Mouse (Mus musculus) midbrain, embryonic 13.5 days (tissue): ENCODE measurements around the gene Lingo1. TPM values are rescaled to one million over a fixed set of nuclear protein-coding genes. Genes with fewer than 3 reads are reported as not detected.

ENCODE experiments used
- ATAC-seq: fragments of 200-750 bp; cut with Nextera tagmentation; 2 replicates; pipeline ENCODE4 v1.8.0; 2017; ENCODE audit warnings: mild to moderate bottlenecking, moderate TSS enrichment, moderate library complexity
- H3K27ac ChIP-seq: fragments of 300-500 bp; sonication (generic); 2 replicates; pipeline ENCODE4 v1.5.1; 2015; ENCODE audit warnings: inconsistent platforms, mild to moderate bottlenecking, moderate library complexity
- H3K27me3 ChIP-seq: fragments of 300-500 bp; sonication (generic); 2 replicates; pipeline ENCODE4 v1.6.1; 2015; ENCODE audit warnings: mild to moderate bottlenecking, inconsistent platforms
- H3K36me3 ChIP-seq: fragments of 300-500 bp; sonication (generic); 2 replicates; pipeline ENCODE4 v1.6.1; 2015; ENCODE audit warnings: mild to moderate bottlenecking, inconsistent platforms
- H3K4me1 ChIP-seq: fragments of 300-500 bp; sonication (generic); replicated peaks from 2 replicates; pipeline ENCODE4 v1.6.1; 2015; ENCODE audit warnings: inconsistent platforms
- H3K4me2 ChIP-seq: fragments of 300-500 bp; sonication (generic); replicated peaks from 2 replicates; pipeline ENCODE4 v1.6.1; 2015; ENCODE audit warnings: moderate library complexity, mild to moderate bottlenecking, inconsistent platforms
- H3K4me3 ChIP-seq: fragments of 300-500 bp; sonication (generic); replicated peaks from 2 replicates; pipeline ENCODE4 v1.5.1; 2015; ENCODE audit warnings: mild to moderate bottlenecking, inconsistent platforms
- H3K9ac ChIP-seq: fragments of 300-500 bp; sonication (generic); replicated peaks from 2 replicates; pipeline ENCODE4 v1.6.1; 2015; ENCODE audit warnings: mild to moderate bottlenecking, inconsistent platforms
- H3K9me3 ChIP-seq: fragments of 300-500 bp; sonication (generic); 2 replicates; pipeline ENCODE4 v1.6.1; 2016; ENCODE audit warnings: mild to moderate bottlenecking, inconsistent platforms
- WGBS: fragments of 180-500 bp; shearing (Covaris S2); methylation state at CpG from one replicate; pipeline ENCODE4 v1.1.7; 2015; 5-methylcytosine and 5-hydroxymethylcytosine counted together
- polyA plus RNA-seq: library from polyadenylated mRNA; unstranded; fragments of >200 nt; fragmentation: Nextera tagmentation; extraction: Ambion mirVana; gene quantifications from 2 replicates; pipeline ENCODE4 v1.2.1, GENCODE M21; 2015

Lingo1 gene
- polyA plus RNA-seq, 1 experiment from 2014 or later: 39.0 TPM

DNA sequence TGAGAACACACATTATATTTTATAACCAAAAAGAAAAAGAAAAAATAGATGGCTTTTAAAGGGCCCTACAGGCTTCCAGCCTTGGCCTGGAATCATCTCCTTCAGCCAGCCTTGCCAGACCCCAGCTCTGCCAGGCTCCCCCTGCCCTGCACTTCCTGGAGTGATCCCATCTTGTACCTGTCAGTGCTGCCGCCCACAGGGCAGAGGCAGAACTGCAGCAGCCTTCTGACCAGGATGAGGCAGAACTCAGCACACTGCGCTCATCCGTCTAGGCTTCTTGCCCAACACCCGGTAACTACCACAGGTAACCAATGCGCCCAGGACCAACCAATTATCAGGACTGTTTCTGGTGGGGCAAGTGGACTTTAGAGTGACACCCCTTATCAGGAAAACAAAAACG is 22.0 kb downstream of the Lingo1 start:
- Histone ChIP-seq H3K27me3 (no peaks in the 10 kb centered on the region), H3K4me1 (peaks cover 15% of the 10 kb centered on the region), H3K4me3 (no peak overlapping the region), H3K4me2 (no peak overlapping the region), H3K36me3 (no peaks in the 10 kb centered on the region), H3K27ac (no peak overlapping the region), H3K9ac (no peak overlapping the region), H3K9me3 (no peaks in the 10 kb centered on the region; the same call in 1 of the 2 replicates)
- no peak for ATAC-seq
- 49% methylated on average over 6 of the region's 6 CpGs for WGBS

DNA sequence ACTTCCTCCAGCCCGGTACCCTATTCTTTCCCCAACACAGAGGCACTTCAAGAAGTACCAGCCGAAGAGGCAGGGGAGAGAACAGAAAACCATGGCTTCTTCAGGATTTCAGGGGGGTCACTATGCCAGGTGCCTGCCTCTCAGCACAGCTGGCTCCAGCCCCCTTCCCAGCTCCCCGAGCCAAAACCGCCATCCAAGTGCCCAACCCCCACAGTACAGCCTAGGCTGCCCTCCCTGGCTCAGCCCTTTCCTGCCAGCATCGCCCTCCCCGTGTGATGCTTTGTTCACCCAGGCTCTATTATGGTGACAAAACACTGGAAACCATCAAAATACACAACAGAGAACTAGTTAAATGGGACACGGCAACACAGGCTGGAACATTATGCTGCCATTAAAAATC is 22.6 kb downstream of the Lingo1 start:
- no peak overlapping the region for H3K9ac ChIP-seq
- no peak for ATAC-seq
- no peak overlapping the region for H3K27ac ChIP-seq
- H3K36me3 ChIP-seq: no peaks in the 10 kb centered on the region
- H3K27me3 ChIP-seq: no peaks in the 10 kb centered on the region
- whole genome bisulfite sequencing: 76% methylated on average over 7 of the region's 7 CpGs
- no peaks in the 10 kb centered on the region; the same call in 1 of the 2 replicates for H3K9me3 ChIP-seq
- peaks cover 15% of the 10 kb centered on the region for H3K4me1 ChIP-seq
- no peak overlapping the region for H3K4me3 ChIP-seq
- H3K4me2 ChIP-seq: no peak overlapping the region

DNA sequence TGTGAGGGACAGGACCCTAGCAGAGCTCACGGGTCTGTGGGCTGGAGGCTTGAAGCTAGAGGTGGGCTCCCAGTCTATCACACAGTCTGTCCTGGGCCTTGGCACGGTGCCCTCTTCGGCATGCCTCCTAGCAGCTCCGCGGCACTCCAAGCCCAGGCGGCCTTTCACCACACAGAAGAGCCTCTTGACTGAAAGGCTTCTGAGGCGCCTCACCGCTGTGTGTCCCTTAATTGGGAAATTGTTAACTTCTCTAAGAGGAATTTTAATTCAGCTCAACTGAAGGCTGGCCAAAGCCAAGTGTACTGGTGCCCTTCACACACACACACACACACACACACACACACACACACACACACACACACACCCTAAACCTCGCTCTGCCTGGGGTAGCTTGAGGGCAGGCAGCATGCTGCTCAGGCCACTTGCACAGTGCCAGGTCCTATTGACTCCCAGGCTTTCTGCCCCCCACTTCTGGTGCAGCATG is 28.6 kb downstream of the Lingo1 start:
- Histone ChIP-seq H3K27ac (no peak overlapping the region), H3K4me3 (no peak overlapping the region), H3K4me1 (peaks cover 20% of the 10 kb centered on the region), H3K4me2 (no peak overlapping the region), H3K27me3 (peaks cover 11% of the 10 kb centered on the region), H3K9me3 (no peaks in the 10 kb centered on the region), H3K9ac (no peak overlapping the region), H3K36me3 (no peaks in the 10 kb centered on the region)
- ATAC-seq: peak; percentile 70
- 60% methylated on average over 9 of the region's 9 CpGs for WGBS

DNA sequence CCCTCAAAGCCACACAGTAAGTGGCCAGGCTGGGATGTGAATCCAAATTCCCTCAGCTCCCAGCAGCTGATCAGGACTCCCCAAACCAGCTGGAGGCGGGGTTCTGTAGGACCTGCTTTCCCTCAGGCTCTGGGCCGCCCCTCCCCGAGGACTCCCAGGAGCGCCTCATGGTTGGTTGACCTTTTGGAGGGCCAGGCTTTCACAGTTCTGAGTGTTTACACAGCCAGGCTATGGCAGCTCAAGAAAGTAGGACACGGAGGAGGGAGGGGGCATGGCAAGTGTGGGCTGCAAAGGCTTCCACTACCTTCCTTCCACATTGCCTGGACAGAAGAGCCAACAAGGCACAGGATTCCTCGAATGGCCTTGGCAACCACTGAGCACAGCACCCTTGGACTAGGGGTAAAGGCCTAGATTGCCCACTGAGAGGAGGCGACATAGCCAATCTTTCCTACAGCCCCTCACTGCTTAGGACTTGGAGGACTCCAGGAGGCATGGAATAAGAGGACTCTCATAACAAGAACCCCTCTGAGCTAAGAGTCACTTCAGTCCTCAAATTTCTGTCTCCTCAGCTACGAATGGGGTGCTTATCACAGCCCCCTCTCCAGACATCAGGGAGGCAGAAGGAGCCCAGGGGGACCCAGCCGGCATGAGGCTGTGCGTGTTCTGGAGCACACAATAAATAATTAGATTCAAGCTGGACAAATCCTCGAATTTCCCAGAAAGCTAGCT is 29.5 kb downstream of the Lingo1 start:
- Histone ChIP-seq H3K27me3 (peaks cover 11% of the 10 kb centered on the region), H3K27ac (no peak overlapping the region), H3K9me3 (no peaks in the 10 kb centered on the region), H3K4me1 (peaks cover 20% of the 10 kb centered on the region), H3K36me3 (no peaks in the 10 kb centered on the region), H3K4me3 (no peak overlapping the region), H3K9ac (no peak overlapping the region), H3K4me2 (no peak overlapping the region)
- ATAC-seq: no peak
- 53% methylated on average over 11 of the region's 11 CpGs for WGBS

DNA sequence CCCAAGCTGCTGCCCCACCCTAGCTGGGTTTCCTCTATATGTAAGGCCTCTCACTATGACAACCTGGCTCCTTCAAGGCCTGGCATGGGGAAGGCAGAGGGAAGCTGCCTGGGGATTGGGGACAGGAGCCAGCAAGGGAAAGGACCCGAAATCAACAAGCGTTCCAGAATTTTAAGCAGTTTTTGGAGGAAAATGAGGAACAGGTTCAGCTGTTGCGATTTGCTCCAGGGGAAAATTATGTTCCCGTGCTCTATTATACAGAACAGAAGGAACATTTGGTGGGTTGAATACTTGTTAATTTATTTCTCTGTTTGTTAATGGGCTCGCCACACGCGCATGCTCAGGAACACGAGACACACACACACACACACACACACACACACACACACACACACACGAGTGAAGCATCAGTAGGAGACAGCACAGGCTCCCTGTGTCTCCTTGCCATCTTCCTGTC is 34.1 kb downstream of the Lingo1 start:
- Histone ChIP-seq H3K4me3 (no peak overlapping the region), H3K9me3 (no peaks in the 10 kb centered on the region), H3K9ac (no peak overlapping the region), H3K4me2 (no peak overlapping the region), H3K27ac (no peak overlapping the region), H3K36me3 (no peaks in the 10 kb centered on the region), H3K27me3 (peaks cover 11% of the 10 kb centered on the region), H3K4me1 (peaks cover 20% of the 10 kb centered on the region)
- 90% methylated on average over 9 of the region's 9 CpGs for WGBS
- no peak for ATAC-seq

DNA sequence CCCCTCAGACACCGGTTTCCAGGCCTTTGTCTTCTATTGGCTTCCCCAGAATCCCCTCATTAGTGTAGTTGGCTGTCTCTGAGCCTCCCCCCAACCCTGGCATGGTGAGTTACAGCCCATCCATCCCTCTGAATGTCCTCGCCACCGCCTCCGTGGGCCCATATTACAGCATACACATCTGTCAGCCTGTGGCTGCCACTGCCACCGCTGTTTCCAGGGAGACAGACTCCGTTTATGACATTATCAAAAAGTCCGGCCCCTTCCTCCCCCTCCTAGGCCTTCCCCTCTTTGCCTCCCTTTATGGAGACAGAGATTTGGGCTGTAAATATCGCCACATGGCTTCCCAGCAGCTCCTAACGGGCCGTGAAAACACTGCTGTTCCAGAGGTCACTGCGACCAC is 38.5 kb downstream of the Lingo1 start:
- no peak overlapping the region for H3K4me3 ChIP-seq
- H3K9ac ChIP-seq: no peak overlapping the region; the same call in 1 of the 2 replicates
- peaks cover 18% of the 10 kb centered on the region for H3K4me1 ChIP-seq
- H3K4me2 ChIP-seq: no peak overlapping the region
- 44% methylated on average over 11 of the region's 11 CpGs for WGBS
- no peaks in the 10 kb centered on the region for H3K9me3 ChIP-seq
- H3K27me3 ChIP-seq: no peaks in the 10 kb centered on the region
- 0 out of 2 replicates have a peak overlapping the region, but pooled peaks have one; percentile 4 for H3K27ac ChIP-seq
- no peaks in the 10 kb centered on the region for H3K36me3 ChIP-seq
- no peak for ATAC-seq

DNA sequence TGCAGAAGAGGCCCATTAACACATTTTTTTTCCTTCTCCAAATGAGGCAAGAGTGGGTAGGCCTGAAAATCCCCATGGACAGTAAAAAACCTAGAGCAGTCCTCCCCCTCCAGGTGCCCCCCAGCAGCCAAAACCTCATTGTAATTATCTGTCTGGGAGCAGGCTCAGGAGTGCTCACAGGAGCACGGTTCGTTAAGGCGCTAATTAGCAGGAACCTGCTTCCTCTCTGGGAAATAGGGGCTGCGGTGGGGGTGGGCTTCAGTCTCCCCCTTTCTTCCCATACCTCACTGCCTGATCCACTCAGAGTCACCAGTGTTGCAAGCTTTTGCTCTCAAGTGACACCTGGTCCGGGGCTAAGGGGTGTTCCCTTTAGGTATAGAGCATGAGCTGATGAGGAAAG is 41.1 kb downstream of the Lingo1 start:
- 71% methylated on average over 5 of the region's 5 CpGs for WGBS
- no peaks in the 10 kb centered on the region for H3K9me3 ChIP-seq
- no peak overlapping the region for H3K4me3 ChIP-seq
- 0 out of 2 replicates have a peak, but pooled peaks cover 3% of the 10 kb centered on the region for H3K27me3 ChIP-seq
- no peak overlapping the region for H3K9ac ChIP-seq
- H3K27ac ChIP-seq: no peak overlapping the region
- no peak overlapping the region for H3K4me2 ChIP-seq
- peaks cover 18% of the 10 kb centered on the region for H3K4me1 ChIP-seq
- no peaks in the 10 kb centered on the region for H3K36me3 ChIP-seq
- no peak for ATAC-seq

DNA sequence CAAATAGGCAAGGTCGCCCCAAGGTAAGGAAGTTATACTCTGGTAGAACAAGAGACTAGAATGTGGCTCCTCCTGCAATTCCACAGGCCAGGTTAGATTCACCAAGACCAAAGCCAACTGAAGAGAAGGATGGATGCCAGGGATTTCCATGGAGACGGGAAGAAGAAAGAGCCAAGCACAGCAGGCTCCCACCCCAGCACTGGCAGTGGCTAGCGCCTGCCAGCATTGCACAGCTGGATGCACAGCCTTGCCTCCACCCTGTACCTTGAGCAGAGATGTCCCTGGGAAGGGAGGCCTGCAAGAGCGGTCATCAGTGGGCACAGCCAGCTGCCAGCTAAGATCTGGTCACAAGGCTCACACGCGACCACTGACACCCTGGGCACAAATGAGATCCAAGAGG is 42.9 kb downstream of the Lingo1 start:
- H3K4me2 ChIP-seq: no peak overlapping the region
- 0 out of 2 replicates have a peak, but pooled peaks cover 3% of the 10 kb centered on the region for H3K27me3 ChIP-seq
- H3K4me1 ChIP-seq: peaks cover 17% of the 10 kb centered on the region
- ATAC-seq: no peak
- no peak overlapping the region for H3K9ac ChIP-seq
- H3K27ac ChIP-seq: no peak overlapping the region
- no peak overlapping the region for H3K4me3 ChIP-seq
- 73% methylated on average over 6 of the region's 6 CpGs for WGBS
- no peaks in the 10 kb centered on the region for H3K9me3 ChIP-seq
- H3K36me3 ChIP-seq: no peaks in the 10 kb centered on the region

DNA sequence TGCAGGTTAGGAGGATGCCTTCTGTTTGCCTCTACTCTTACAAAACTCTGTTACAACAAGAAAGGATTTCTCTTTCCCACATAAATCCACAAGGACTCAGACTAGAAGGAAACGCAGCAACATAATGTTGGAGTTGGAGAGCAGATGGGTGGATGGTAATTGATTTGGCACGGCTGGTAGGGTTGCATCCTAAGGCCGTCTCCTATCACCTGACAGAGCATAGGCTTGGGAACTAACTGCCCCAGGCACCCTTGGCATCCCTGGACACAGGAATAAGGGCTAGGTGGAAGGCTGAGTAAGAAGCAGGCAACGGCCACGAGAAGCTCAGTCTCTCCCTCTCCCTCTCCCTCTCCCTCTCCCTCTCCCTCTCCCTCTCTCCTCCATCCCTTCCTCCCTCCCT is 48.2 kb downstream of the Lingo1 start:
- no peaks in the 10 kb centered on the region for H3K9me3 ChIP-seq
- H3K9ac ChIP-seq: no peak overlapping the region
- no peaks in the 10 kb centered on the region for H3K36me3 ChIP-seq
- no peak overlapping the region for H3K4me2 ChIP-seq
- ATAC-seq: no peak
- 69% methylated on average over 5 of the region's 5 CpGs for WGBS
- 0 out of 2 replicates have a peak, but pooled peaks cover 3% of the 10 kb centered on the region for H3K27me3 ChIP-seq
- no peak overlapping the region for H3K4me3 ChIP-seq
- peaks cover 16% of the 10 kb centered on the region for H3K4me1 ChIP-seq
- no peak overlapping the region for H3K27ac ChIP-seq

DNA sequence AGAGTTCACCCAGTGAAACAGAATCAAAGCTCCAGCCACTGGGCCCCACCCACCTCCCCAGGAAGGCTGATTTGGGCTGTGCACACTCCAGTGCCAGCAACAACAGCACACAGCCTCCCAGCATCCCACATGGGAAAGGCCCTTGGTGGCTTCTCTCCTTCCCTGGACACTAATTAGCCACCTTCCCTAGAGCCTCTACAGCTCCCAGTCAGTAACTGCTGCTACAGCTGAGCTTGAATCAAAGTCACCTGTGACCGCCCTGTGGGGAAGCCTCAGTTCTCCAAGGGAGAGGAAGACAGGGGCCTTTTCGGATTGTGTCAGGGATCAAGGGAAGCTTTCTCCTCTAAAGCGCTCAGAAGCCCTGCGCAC is 49.4 kb downstream of the Lingo1 start:
- Histone ChIP-seq H3K9me3 (no peaks in the 10 kb centered on the region), H3K27me3 (0 out of 2 replicates have a peak, but pooled peaks cover 2% of the 10 kb centered on the region), H3K9ac (no peak overlapping the region), H3K27ac (peak overlapping the region; percentile 19; the same call in 1 of the 2 replicates), H3K4me1 (peaks cover 16% of the 10 kb centered on the region), H3K4me2 (no peak overlapping the region), H3K36me3 (no peaks in the 10 kb centered on the region), H3K4me3 (no peak overlapping the region)
- 44% methylated on average over 4 of the region's 4 CpGs for WGBS
- ATAC-seq: peak; percentile 67

DNA sequence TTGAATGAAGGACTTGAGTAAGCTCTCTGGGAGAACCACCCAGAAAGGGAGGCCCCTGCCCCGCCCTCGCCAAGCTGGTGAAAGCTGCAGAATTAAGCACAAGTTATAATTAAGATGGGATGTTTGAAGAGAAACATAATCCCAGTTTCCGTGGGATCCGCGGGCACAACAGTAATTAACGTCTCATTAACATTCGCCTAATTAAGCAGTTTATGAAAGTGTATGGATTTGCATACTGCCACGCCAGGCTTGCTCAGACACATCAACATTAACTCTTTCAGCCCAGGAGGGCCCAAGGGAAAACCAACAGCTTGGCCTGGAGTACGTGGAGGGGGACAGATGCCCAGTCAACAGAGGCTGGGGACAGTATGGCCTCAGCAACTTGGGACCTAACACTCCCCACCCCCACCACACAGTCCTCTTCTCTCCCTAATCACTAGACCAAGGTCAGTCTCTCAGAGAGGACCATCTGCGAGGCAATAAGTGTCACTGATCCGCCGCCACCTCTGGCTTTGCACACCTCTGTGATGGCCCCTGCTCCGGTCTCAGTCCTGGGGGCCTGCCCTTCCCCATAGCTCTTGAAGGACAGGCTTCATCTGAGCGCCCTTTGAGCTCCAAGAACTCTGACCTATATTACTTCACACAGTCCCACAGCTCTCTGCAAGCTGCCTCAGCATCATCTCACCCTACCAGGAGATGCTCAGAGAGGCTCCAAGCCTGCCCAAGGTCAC is 49.9 kb downstream of the Lingo1 start:
- Histone ChIP-seq H3K27ac (0 out of 2 replicates have a peak overlapping the region, but pooled peaks have one; percentile 19), H3K9ac (no peak overlapping the region), H3K4me3 (no peak overlapping the region), H3K27me3 (0 out of 2 replicates have a peak, but pooled peaks cover 5% of the 10 kb centered on the region), H3K36me3 (no peaks in the 10 kb centered on the region), H3K4me1 (peaks cover 16% of the 10 kb centered on the region), H3K9me3 (no peaks in the 10 kb centered on the region), H3K4me2 (no peak overlapping the region)
- ATAC-seq: peak; percentile 70
- WGBS: 65% methylated on average over 14 of the region's 14 CpGs

DNA sequence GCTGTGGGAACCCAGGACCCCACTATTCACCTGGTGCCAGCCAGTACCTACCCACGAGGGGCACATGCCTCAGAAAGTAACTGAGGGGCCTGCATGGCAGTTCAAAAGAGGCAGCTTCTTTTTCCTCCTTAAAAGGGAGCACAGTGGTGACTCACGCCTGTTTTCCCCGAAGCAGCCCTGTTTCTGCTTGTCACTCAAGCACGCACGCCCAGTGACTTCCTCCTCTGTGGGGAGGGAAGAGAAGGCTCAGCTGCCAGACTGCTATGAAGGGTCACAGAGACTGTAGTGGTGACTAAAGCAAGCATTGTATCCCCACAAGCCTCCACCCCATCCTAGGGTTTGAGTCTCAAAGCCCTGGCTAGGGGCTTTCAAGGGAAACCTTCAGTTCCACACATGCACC is 51.9 kb downstream of the Lingo1 start:
- no peak overlapping the region for H3K4me3 ChIP-seq
- no peak overlapping the region for H3K27ac ChIP-seq
- WGBS: 42% methylated on average over 5 of the region's 5 CpGs
- H3K9ac ChIP-seq: no peak overlapping the region
- no peaks in the 10 kb centered on the region for H3K9me3 ChIP-seq
- no peaks in the 10 kb centered on the region for H3K36me3 ChIP-seq
- ATAC-seq: no peak
- H3K4me1 ChIP-seq: peaks cover 16% of the 10 kb centered on the region
- H3K4me2 ChIP-seq: no peak overlapping the region
- H3K27me3 ChIP-seq: 0 out of 2 replicates have a peak, but pooled peaks cover 5% of the 10 kb centered on the region
